Mouse (Mus musculus): ENCODE results near the gene Mtmr12. TPM values are rescaled to one million over a fixed set of nuclear protein-coding genes. Genes with fewer than 3 reads are reported as not detected.

Mtmr12 gene
- polyA plus RNA-seq, 2 experiments: 16.6 to 20.7 TPM

DNA sequence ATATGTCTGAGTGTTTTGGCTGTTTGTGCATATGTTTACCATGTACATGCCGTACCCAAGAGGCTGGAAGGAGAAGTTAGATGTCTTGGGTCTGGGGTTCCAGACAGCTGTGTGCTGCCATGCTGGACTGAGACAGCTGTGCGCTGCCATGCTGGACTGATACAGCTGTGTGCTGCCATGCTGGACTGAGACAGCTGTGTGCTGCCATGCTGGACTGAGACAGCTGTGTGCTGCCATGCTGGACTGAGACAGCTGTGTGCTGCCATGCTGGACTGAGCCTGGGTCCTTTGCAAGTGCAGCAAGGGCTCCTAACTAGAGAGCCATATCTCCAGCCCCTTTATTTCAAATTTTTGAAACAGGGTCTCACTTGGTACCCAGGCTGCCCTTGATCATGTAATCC, 19.4 kb downstream of the Mtmr12 start:
- Histone ChIP-seq H3K4me2 (replicated peaks; ENCODE audit: low read depth, low read length, severe bottlenecking) (no peak overlapping the region), H3K9me3 (ENCODE audit: control insufficient read depth, low read length) (no peaks in the 10 kb centered on the region), H3K27me3 (ENCODE audit: control insufficient read depth, insufficient read depth, low read length) (no peaks in the 10 kb centered on the region), H3K36me3 (ENCODE audit: control insufficient read depth, insufficient read depth, low read length) (no peaks in the 10 kb centered on the region), H3K9ac (ENCODE audit: low read depth, low read length, severe bottlenecking) (no peak overlapping the region), H3K4me3 (replicated peaks; ENCODE audit: low read length) (no peak overlapping the region), H3K4me1 (ENCODE audit: control insufficient read depth, insufficient read depth, low read length) (peaks cover 7% of the 10 kb centered on the region; the same call in 1 of the 2 replicates), H3K27ac (replicated peaks; ENCODE audit: low read depth, low read length) (no peak overlapping the region)
- no peak for TF ChIP-seq POLR2A (IDR thresholded peaks at IDR 0.05; ENCODE audit: borderline replicate concordance, extremely low read depth, insufficient read depth, insufficient read length)
- no peak for DNase-seq (ENCODE audit: low spot score)
- WGBS: 89% methylated on average over 2 of the region's 2 CpGs
- ATAC-seq (ENCODE audit: low FRiP score, low read depth): no peak

DNA sequence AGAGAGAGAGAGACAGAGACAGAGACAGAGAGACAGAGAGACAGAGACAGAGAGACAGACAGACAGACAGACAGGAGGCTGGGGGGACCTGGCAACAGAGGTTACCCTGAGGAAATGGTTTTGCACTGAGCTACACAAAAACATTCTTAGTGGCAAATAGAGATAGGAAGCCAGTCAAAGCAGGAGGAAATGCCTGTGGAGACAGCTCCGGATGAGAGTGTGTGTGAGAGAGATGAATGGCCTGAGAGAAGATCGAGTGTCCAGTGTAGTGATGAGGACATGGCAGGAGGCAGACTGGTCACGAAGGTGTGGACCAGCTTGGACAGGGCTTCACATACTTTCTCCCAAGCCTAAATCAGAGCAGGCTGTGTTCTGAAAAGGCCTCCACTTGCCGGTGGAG, 20.2 kb downstream of the Mtmr12 start:
- 77% methylated on average over 4 of the region's 4 CpGs for WGBS
- H3K4me3 ChIP-seq (replicated peaks; ENCODE audit: low read length): no peak overlapping the region
- no peaks in the 10 kb centered on the region for H3K36me3 ChIP-seq (ENCODE audit: control insufficient read depth, insufficient read depth, low read length)
- no peak for DNase-seq (ENCODE audit: low spot score)
- H3K9me3 ChIP-seq (ENCODE audit: control insufficient read depth, low read length): no peaks in the 10 kb centered on the region
- peaks cover 9% of the 10 kb centered on the region; the same call in 1 of the 2 replicates for H3K4me1 ChIP-seq (ENCODE audit: control insufficient read depth, insufficient read depth, low read length)
- H3K27me3 ChIP-seq (ENCODE audit: control insufficient read depth, insufficient read depth, low read length): no peaks in the 10 kb centered on the region
- no peak overlapping the region for H3K9ac ChIP-seq (ENCODE audit: low read depth, low read length, severe bottlenecking)
- H3K4me2 ChIP-seq (replicated peaks; ENCODE audit: low read depth, low read length, severe bottlenecking): no peak overlapping the region
- no peak for ATAC-seq (ENCODE audit: low FRiP score, low read depth)
- no peak for TF ChIP-seq POLR2A (IDR thresholded peaks at IDR 0.05; ENCODE audit: borderline replicate concordance, extremely low read depth, insufficient read depth, insufficient read length)
- no peak overlapping the region for H3K27ac ChIP-seq (replicated peaks; ENCODE audit: low read depth, low read length)

DNA sequence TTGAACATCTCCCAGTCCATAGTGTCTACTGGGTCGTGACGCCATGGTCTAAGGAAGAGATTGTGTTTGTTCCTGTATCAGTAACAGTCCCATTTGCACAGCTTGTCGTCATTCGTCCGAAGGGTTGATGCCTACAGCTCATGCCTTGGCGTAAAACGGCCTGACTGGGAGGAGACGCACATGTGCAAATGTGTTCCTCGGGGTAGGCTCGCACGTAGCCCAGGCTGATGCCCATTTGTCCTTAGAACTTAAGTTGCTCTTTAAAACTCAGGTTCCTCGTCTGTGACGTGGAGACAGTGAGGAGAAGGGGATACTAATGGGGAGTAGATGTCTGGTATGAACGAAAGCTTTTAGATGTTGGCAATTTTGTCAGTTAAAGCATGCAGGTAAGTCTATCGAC, 22.1 kb downstream of the Mtmr12 start:
- H3K4me1 ChIP-seq (ENCODE audit: control insufficient read depth, insufficient read depth, low read length): 0 out of 2 replicates have a peak, but pooled peaks cover 9% of the 10 kb centered on the region
- H3K36me3 ChIP-seq (ENCODE audit: control insufficient read depth, insufficient read depth, low read length): no peaks in the 10 kb centered on the region; the same call in 1 of the 2 replicates
- no peak overlapping the region for H3K4me3 ChIP-seq (replicated peaks; ENCODE audit: low read length)
- WGBS: 94% methylated on average over 15 of the region's 15 CpGs
- H3K4me2 ChIP-seq (replicated peaks; ENCODE audit: low read depth, low read length, severe bottlenecking): no peak overlapping the region
- H3K9ac ChIP-seq (ENCODE audit: low read depth, low read length, severe bottlenecking): no peak overlapping the region
- ATAC-seq (ENCODE audit: low FRiP score, low read depth) (no peak), DNase-seq (ENCODE audit: low spot score) (no peak)
- no peaks in the 10 kb centered on the region for H3K9me3 ChIP-seq (ENCODE audit: control insufficient read depth, low read length)
- H3K27ac ChIP-seq (replicated peaks; ENCODE audit: low read depth, low read length): no peak overlapping the region
- H3K27me3 ChIP-seq (ENCODE audit: control insufficient read depth, insufficient read depth, low read length): no peaks in the 10 kb centered on the region
- no peak for TF ChIP-seq POLR2A (IDR thresholded peaks at IDR 0.05; ENCODE audit: borderline replicate concordance, extremely low read depth, insufficient read depth, insufficient read length)

DNA sequence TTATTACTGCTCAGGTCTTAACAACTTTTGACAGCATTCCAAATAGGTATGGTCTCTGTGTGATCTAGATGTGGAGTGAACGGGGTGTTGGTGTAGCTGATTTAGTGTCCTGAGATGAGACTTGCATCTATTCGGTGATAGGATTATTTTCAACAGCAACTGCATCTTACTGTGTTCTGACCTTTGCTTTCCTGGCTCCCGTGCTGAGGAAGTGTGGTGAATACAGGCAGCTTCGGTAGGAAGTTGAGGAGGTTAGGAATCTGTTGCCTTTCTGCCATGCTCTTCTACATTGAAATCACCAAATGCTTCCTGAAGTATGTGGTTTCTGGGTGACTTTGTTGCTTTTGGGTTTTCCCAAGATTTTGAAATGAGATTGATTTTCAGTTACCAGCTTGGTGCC, 22.5 kb downstream of the Mtmr12 start:
- 84% methylated on average over 4 of the region's 4 CpGs for WGBS
- ATAC-seq (ENCODE audit: low FRiP score, low read depth): no peak
- Histone ChIP-seq H3K4me3 (replicated peaks; ENCODE audit: low read length) (no peak overlapping the region), H3K9me3 (ENCODE audit: control insufficient read depth, low read length) (no peaks in the 10 kb centered on the region), H3K27me3 (ENCODE audit: control insufficient read depth, insufficient read depth, low read length) (no peaks in the 10 kb centered on the region), H3K4me2 (replicated peaks; ENCODE audit: low read depth, low read length, severe bottlenecking) (no peak overlapping the region), H3K4me1 (ENCODE audit: control insufficient read depth, insufficient read depth, low read length) (peaks cover 9% of the 10 kb centered on the region; the same call in 1 of the 2 replicates), H3K27ac (replicated peaks; ENCODE audit: low read depth, low read length) (no peak overlapping the region), H3K36me3 (ENCODE audit: control insufficient read depth, insufficient read depth, low read length) (peaks cover 3% of the 10 kb centered on the region), H3K9ac (ENCODE audit: low read depth, low read length, severe bottlenecking) (no peak overlapping the region)
- TF ChIP-seq POLR2A (IDR thresholded peaks at IDR 0.05; ENCODE audit: borderline replicate concordance, extremely low read depth, insufficient read depth, insufficient read length): no peak
- DNase-seq (ENCODE audit: low spot score): no peak

DNA sequence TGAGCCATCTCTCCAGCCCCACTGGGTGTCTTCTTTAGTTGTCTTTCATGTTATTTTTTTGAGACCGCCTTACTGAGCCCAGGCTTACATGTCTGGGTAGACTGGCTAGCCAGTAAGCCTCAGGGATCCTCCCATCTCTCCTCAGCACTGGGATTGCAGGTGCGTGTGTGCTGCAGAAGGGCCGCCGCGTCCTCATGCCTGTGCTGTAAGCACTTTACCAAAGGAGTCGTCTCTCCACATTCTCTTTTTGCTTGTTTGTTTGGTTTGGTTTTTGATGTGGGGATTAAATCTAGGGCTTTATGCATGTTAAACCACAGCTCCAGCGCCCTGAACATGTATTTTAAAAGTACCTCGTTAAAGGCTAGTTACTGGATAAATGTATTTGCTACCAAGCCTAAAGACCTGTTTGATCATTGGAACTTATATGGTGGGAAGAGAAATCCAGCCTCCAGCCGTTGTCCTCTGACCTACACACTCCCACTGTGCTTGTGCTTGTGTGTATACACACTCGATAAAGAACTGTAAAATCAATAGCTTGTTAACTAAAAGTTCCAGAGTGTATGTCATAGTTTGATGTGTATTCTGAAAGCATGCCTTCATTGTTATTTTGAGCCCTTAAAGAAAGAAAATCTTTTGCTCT, 24.9 kb downstream of the Mtmr12 start:
- Histone ChIP-seq H3K4me2 (replicated peaks; ENCODE audit: low read depth, low read length, severe bottlenecking) (no peak overlapping the region), H3K36me3 (ENCODE audit: control insufficient read depth, insufficient read depth, low read length) (peaks cover 25% of the 10 kb centered on the region), H3K9ac (ENCODE audit: low read depth, low read length, severe bottlenecking) (no peak overlapping the region), H3K9me3 (ENCODE audit: control insufficient read depth, low read length) (no peaks in the 10 kb centered on the region), H3K27ac (replicated peaks; ENCODE audit: low read depth, low read length) (no peak overlapping the region; the same call in 1 of the 2 replicates), H3K4me1 (ENCODE audit: control insufficient read depth, insufficient read depth, low read length) (peaks cover 8% of the 10 kb centered on the region; the same call in 1 of the 2 replicates), H3K27me3 (ENCODE audit: control insufficient read depth, insufficient read depth, low read length) (no peaks in the 10 kb centered on the region), H3K4me3 (replicated peaks; ENCODE audit: low read length) (no peak overlapping the region)
- ATAC-seq (ENCODE audit: low FRiP score, low read depth) (no peak), DNase-seq (ENCODE audit: low spot score) (no peak)
- WGBS: 57% methylated on average over 10 of the region's 10 CpGs
- TF ChIP-seq POLR2A (IDR thresholded peaks at IDR 0.05; ENCODE audit: borderline replicate concordance, extremely low read depth, insufficient read depth, insufficient read length): no peak
